Mouse (Mus musculus) limb, embryonic 15.5 days (tissue): Measurements from ENCODE around the gene Cubn. TPM values are rescaled to one million over a fixed set of nuclear protein-coding genes. Genes with fewer than 3 reads are reported as not detected.
A peak's percentile ranks its signal among the peaks of the same experiment; 100 is the strongest.

Experiments
- ATAC-seq: fragments of 200-750 bp; cut with Nextera tagmentation; 2 replicates; pipeline ENCODE4 v1.8.0; 2017; ENCODE audit warnings: low read depth, moderate TSS enrichment; ENCODE audit not compliant: insufficient number of reproducible peaks, low FRiP score, low TSS enrichment
- H3K27ac ChIP-seq: fragments of 300-500 bp; sonication (generic); 2 replicates; pipeline ENCODE4 v1.5.1; 2015; ENCODE audit warnings: moderate library complexity, mild to moderate bottlenecking, inconsistent platforms
- H3K27me3 ChIP-seq: fragments of 300-500 bp; sonication (generic); 2 replicates; pipeline ENCODE4 v1.6.1; 2015; ENCODE audit warnings: inconsistent platforms
- H3K36me3 ChIP-seq: fragments of 300-500 bp; sonication (generic); 2 replicates; pipeline ENCODE4 v1.6.1; 2015; ENCODE audit warnings: inconsistent platforms
- H3K4me1 ChIP-seq: fragments of 300-500 bp; sonication (generic); 2 replicates; pipeline ENCODE4 v1.6.1; 2015; ENCODE audit warnings: inconsistent platforms
- H3K4me2 ChIP-seq: fragments of 300-500 bp; sonication (generic); 2 replicates; pipeline ENCODE4 v1.6.1; 2015; ENCODE audit warnings: mild to moderate bottlenecking, inconsistent platforms
- H3K4me3 ChIP-seq: fragments of 300-500 bp; sonication (generic); 2 replicates; pipeline ENCODE4 v1.5.1; 2015; ENCODE audit warnings: mild to moderate bottlenecking, inconsistent platforms
- H3K9ac ChIP-seq: fragments of 300-500 bp; sonication (generic); 2 replicates; pipeline ENCODE4 v1.6.1; 2015; ENCODE audit warnings: inconsistent platforms
- H3K9me3 ChIP-seq: fragments of 300-500 bp; sonication (generic); 2 replicates; pipeline ENCODE4 v1.6.1; 2016; ENCODE audit warnings: inconsistent platforms
- WGBS: fragments of 180-500 bp; shearing (Covaris S2); methylation state at CpG from one replicate; pipeline ENCODE4 v1.1.7; 2015; 5-methylcytosine and 5-hydroxymethylcytosine counted together
- polyA plus RNA-seq: library from polyadenylated mRNA; unstranded; fragments of >200 nt; fragmentation: Nextera tagmentation; extraction: Ambion mirVana; gene quantifications from 2 replicates; pipeline ENCODE4 v1.2.1, GENCODE M21; 2015

The Cubn gene
- polyA plus RNA-seq, 1 experiment from 2014 or later, result 0.22 TPM

GRCm38 (mm10) chr2:13438275-13438845 lies 53.3 kb downstream of the Cubn start:
- H3K4me3 ChIP-seq, result no peak overlapping the region
- H3K27me3 ChIP-seq, result no peaks in the 10 kb centered on the region
- H3K36me3 ChIP-seq, result no peaks in the 10 kb centered on the region
- H3K9ac ChIP-seq, result no peak overlapping the region
- ATAC-seq, result peak; percentile 72
- no peaks in the 10 kb centered on the region for H3K9me3 ChIP-seq
- no peak overlapping the region for H3K4me2 ChIP-seq
- H3K4me1 ChIP-seq, result peaks cover 2% of the 10 kb centered on the region; the same call in 1 of the 2 replicates
- 55% methylated on average over 3 of the region's 3 CpGs for WGBS
- H3K27ac ChIP-seq, result 0 out of 2 replicates have a peak overlapping the region, but pooled peaks have one; percentile 57

GRCm38 (mm10) chr2:13432002-13432401 lies 59.6 kb downstream of the Cubn start:
- no peaks in the 10 kb centered on the region for H3K4me1 ChIP-seq
- H3K27me3 ChIP-seq, result no peaks in the 10 kb centered on the region
- no peak overlapping the region for H3K4me2 ChIP-seq
- H3K9me3 ChIP-seq, result no peaks in the 10 kb centered on the region
- no peaks in the 10 kb centered on the region for H3K36me3 ChIP-seq
- H3K27ac ChIP-seq, result no peak overlapping the region
- WGBS, result 90% methylated on average over 4 of the region's 4 CpGs
- H3K4me3 ChIP-seq, result no peak overlapping the region
- no peak overlapping the region for H3K9ac ChIP-seq
- ATAC-seq, result no peak

DNA sequence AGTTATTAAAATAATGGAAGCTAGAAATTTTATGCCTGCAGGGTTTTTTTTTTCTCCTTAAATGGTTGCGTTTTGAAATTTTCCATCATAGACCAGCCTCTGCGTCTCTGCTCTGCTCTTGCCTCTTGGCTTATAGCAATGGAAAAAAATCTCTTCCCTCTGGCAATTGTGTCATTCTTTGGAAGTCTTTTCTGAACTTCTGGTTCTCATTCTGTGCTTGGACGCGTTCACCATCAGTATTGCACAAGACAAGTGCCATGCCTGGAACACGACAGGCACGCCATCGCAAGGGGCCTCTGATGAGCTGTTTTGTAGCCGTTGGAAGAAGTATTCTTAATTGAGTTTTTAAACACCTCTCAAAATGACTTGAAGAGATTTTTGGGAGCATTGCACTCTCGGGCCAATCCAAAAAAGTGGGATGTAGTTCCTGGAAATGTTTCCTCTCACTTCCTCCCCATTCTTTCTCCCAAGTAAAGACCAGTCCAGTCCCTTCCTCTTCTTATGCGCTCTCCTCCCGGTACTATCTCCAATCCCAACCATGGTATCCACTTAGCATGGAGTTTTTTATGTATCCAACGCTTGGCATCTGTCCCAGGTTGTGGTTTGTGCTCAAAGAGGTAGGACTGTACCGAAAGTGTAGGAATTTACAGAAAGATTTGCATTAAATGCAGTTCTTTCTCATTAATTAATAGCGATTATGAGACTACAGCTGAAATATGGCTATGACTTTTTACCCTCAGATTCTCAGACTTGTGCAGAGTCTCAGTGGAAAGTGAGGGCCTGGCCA lies 69.4 kb downstream of the Cubn start:
- peak; percentile 90 for ATAC-seq
- no peaks in the 10 kb centered on the region for H3K27me3 ChIP-seq
- no peak overlapping the region for H3K4me2 ChIP-seq
- no peaks in the 10 kb centered on the region for H3K9me3 ChIP-seq
- 38% methylated on average over 14 of the region's 14 CpGs for WGBS
- H3K4me1 ChIP-seq, result peaks cover 13% of the 10 kb centered on the region
- no peak overlapping the region for H3K9ac ChIP-seq
- no peak overlapping the region for H3K4me3 ChIP-seq
- H3K36me3 ChIP-seq, result no peaks in the 10 kb centered on the region
- H3K27ac ChIP-seq, result peak overlapping the region; percentile 86

- no peak overlapping the region for H3K27ac ChIP-seq
- H3K27me3 ChIP-seq, result no peaks in the 10 kb centered on the region
- H3K4me1 ChIP-seq, result peaks cover 16% of the 10 kb centered on the region
- H3K36me3 ChIP-seq, result no peaks in the 10 kb centered on the region
- no peak for ATAC-seq
- H3K9ac ChIP-seq, result no peak overlapping the region
- no peak overlapping the region for H3K4me3 ChIP-seq
- no peaks in the 10 kb centered on the region for H3K9me3 ChIP-seq
- no peak overlapping the region for H3K4me2 ChIP-seq
- 59% methylated on average over 3 of the region's 3 CpGs for WGBS
These were observed 74.7 kb downstream of the Cubn start for GRCm38 (mm10) chr2:13416765-13417524.

- Histone ChIP-seq H3K4me2 (no peak overlapping the region), H3K36me3 (no peaks in the 10 kb centered on the region), H3K4me3 (no peak overlapping the region), H3K27me3 (no peaks in the 10 kb centered on the region), H3K4me1 (peaks cover 23% of the 10 kb centered on the region), H3K9ac (no peak overlapping the region), H3K27ac (peak overlapping the region; percentile 22), H3K9me3 (no peaks in the 10 kb centered on the region)
- ATAC-seq, result peak; percentile 53; the same call in 1 of the 2 replicates
- WGBS, result 43% methylated on average over 4 of the region's 4 CpGs
These were observed 78.0 kb downstream of the Cubn start for GRCm38 (mm10) chr2:13413520-13414178.

DNA sequence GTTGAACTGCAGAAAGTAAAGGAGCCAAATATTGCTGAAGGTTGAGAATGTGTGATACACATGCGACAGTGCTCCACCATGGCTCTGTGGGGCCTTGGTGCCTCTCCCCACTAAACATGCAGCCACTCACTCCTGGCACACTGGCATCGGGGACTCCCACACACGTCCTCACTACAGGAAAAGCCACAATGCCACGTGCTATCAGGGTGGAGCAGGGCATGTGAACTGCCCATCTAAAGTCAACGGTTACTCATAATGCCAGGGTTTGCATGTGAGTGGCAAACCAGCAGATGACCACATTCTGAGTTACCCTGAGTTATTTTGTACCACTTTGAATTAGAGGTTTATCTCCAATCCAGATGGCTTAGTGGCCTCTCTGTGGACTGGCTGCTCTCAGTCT lies 81.0 kb downstream of the Cubn start:
- WGBS, result 72% methylated on average over 5 of the region's 5 CpGs
- H3K36me3 ChIP-seq, result no peaks in the 10 kb centered on the region
- H3K4me3 ChIP-seq, result no peak overlapping the region
- no peaks in the 10 kb centered on the region for H3K9me3 ChIP-seq
- no peak for ATAC-seq
- peak overlapping the region; percentile 8; the same call in 1 of the 2 replicates for H3K27ac ChIP-seq
- peaks cover 26% of the 10 kb centered on the region for H3K4me1 ChIP-seq
- H3K4me2 ChIP-seq, result no peak overlapping the region
- no peaks in the 10 kb centered on the region for H3K27me3 ChIP-seq
- no peak overlapping the region for H3K9ac ChIP-seq

- H3K4me3 ChIP-seq, result no peak overlapping the region
- no peaks in the 10 kb centered on the region for H3K27me3 ChIP-seq
- no peaks in the 10 kb centered on the region for H3K36me3 ChIP-seq
- WGBS, result 61% methylated on average over 2 of the region's 2 CpGs
- H3K4me2 ChIP-seq, result no peak overlapping the region
- H3K27ac ChIP-seq, result no peak overlapping the region
- ATAC-seq, result no peak
- no peak overlapping the region for H3K9ac ChIP-seq
- H3K9me3 ChIP-seq, result no peaks in the 10 kb centered on the region
- H3K4me1 ChIP-seq, result peaks cover 26% of the 10 kb centered on the region
These were observed 81.7 kb downstream of the Cubn start for GRCm38 (mm10) chr2:13409767-13410519.

DNA sequence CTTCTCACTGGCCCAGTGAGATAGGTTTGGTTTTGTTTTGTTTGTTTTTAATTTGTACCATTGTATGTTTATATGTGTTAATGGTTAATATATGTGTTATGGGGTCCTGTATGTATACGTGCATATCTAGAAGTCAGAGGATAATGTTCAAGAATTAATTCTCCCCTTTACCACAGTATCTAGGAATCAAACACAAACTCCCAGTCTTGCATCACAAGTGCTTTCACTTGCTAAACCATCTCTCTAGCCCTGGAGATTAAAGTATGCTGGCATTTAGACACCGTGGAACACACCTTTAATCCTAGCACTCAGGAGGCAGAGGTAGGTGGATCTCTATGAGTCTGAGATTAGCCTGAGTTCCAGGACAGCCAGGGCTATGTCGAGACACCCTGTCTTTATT lies 83.3 kb downstream of the Cubn start:
- no peak for ATAC-seq
- H3K4me2 ChIP-seq, result no peak overlapping the region
- H3K27ac ChIP-seq, result no peak overlapping the region
- no peaks in the 10 kb centered on the region for H3K36me3 ChIP-seq
- H3K9ac ChIP-seq, result no peak overlapping the region
- H3K4me1 ChIP-seq, result peaks cover 20% of the 10 kb centered on the region
- no peak overlapping the region for H3K4me3 ChIP-seq
- whole genome bisulfite sequencing, result 82% methylated on average over 3 of the region's 3 CpGs
- H3K27me3 ChIP-seq, result no peaks in the 10 kb centered on the region
- no peaks in the 10 kb centered on the region for H3K9me3 ChIP-seq

- H3K4me1 ChIP-seq, result peaks cover 20% of the 10 kb centered on the region
- H3K9ac ChIP-seq, result no peak overlapping the region
- no peaks in the 10 kb centered on the region for H3K9me3 ChIP-seq
- H3K4me2 ChIP-seq, result no peak overlapping the region
- no peak overlapping the region for H3K27ac ChIP-seq
- no peaks in the 10 kb centered on the region for H3K27me3 ChIP-seq
- no peak for ATAC-seq
- no peak overlapping the region for H3K4me3 ChIP-seq
- H3K36me3 ChIP-seq, result no peaks in the 10 kb centered on the region
These were observed 83.9 kb downstream of the Cubn start for GRCm38 (mm10) chr2:13407698-13408097.

DNA sequence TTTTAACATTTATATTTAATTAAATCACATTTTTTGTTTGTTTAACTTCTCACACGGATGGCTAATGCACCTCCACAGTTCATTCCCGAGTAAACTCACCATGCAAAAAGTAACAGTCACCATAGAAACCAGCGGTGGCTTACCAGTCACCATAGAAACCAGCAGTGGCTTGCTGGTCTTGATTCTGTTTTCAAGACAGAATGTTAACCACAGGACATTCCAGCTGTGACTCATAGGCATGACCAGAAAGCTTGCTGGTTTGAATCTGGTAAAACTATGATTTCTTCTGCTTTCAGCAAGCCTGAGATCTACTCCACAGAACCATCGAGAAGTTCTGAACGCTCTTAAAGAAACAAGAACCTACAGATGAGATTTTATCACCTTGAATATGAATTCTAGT lies 84.3 kb downstream of the Cubn start:
- ATAC-seq, result 0 out of 2 replicates have a peak, but pooled peaks have one; percentile 48

GRCm38 (mm10) chr2:13404986-13405678 lies 86.5 kb downstream of the Cubn start:
- Histone ChIP-seq H3K36me3 (no peaks in the 10 kb centered on the region), H3K4me3 (no peak overlapping the region), H3K4me1 (peaks cover 8% of the 10 kb centered on the region; the same call in 1 of the 2 replicates), H3K27me3 (no peaks in the 10 kb centered on the region), H3K9ac (no peak overlapping the region), H3K4me2 (no peak overlapping the region), H3K9me3 (no peaks in the 10 kb centered on the region), H3K27ac (no peak overlapping the region)
- 73% methylated on average over 5 of the region's 5 CpGs for WGBS
- no peak for ATAC-seq

More for the DNA sequence above, 84.3 kb downstream of the Cubn start:
- no peak overlapping the region for H3K4me2 ChIP-seq
- no peak overlapping the region for H3K27ac ChIP-seq
- H3K9me3 ChIP-seq, result no peaks in the 10 kb centered on the region
- WGBS, result 39% methylated on average over 5 of the region's 5 CpGs
- no peak overlapping the region for H3K9ac ChIP-seq
- H3K4me3 ChIP-seq, result no peak overlapping the region
- H3K36me3 ChIP-seq, result no peaks in the 10 kb centered on the region
- peaks cover 16% of the 10 kb centered on the region for H3K4me1 ChIP-seq
- no peaks in the 10 kb centered on the region for H3K27me3 ChIP-seq
